Mouse (Mus musculus) MEL (cell line): ENCODE data around the gene Klhl36.

ENCODE experiments used
- CHD1 ChIP-seq: IDR thresholded peaks from 2 replicates; pipeline ENCODE4 v1.6.1; 2012; ENCODE audit warnings: low read depth, mild to moderate bottlenecking, inconsistent platforms, low read length, improper control_type of control experiment
- CHD2 ChIP-seq: IDR thresholded peaks from 2 replicates; pipeline ENCODE4 v1.6.1; 2011; ENCODE audit warnings: low read length, improper control_type of control experiment
- CTCF ChIP-seq, 3 experiments: IDR thresholded peaks in 2 of 3; conservative IDR thresholded peaks in 1 of 3; 2 replicates each; pipeline ENCODE4 v1.5.1; 2011 to 2012; ENCODE audit warnings: low read length in 3 of 3, low read depth in 2 of 3, mild to moderate bottlenecking in 2 of 3, improper control_type of control experiment in 1 of 3, inconsistent platforms in 1 of 3, mixed read lengths in 1 of 3, moderate library complexity in 1 of 3; ENCODE audit not compliant: control insufficient read depth in 1 of 3, insufficient read depth in 1 of 3, poor library complexity in 1 of 3, severe bottlenecking in 1 of 3
- EP300 ChIP-seq, 2 experiments: IDR thresholded peaks; 2 replicates each; pipeline ENCODE4 v1.6.1; 2011; ENCODE audit warnings: improper control_type of control experiment in 2 of 2, low read length in 2 of 2, low read depth in 1 of 2, mild to moderate bottlenecking in 1 of 2
- POLR2A ChIP-seq, 2 experiments: IDR thresholded peaks; 2 replicates each; pipeline ENCODE4 v1.6.1; 2011 to 2012; ENCODE audit warnings: low read length in 2 of 2, mild to moderate bottlenecking in 2 of 2, control low read depth in 1 of 2, improper control_type of control experiment in 1 of 2, low read depth in 1 of 2, moderate library complexity in 1 of 2; ENCODE audit not compliant: control insufficient read depth in 1 of 2, insufficient read depth in 1 of 2, poor library complexity in 1 of 2
- POLR2AphosphoS2 ChIP-seq: IDR thresholded peaks from 2 replicates; pipeline ENCODE4 v1.6.1; 2011; ENCODE audit warnings: low read length, improper control_type of control experiment
- TCF12 ChIP-seq: IDR thresholded peaks from 2 replicates; pipeline ENCODE4 v1.6.1; 2014; ENCODE audit warnings: low read depth, mild to moderate bottlenecking, inconsistent platforms, low read length, improper control_type of control experiment, moderate library complexity
- ZMIZ1 ChIP-seq: IDR thresholded peaks from 2 replicates; pipeline ENCODE4 v1.6.1; 2012; ENCODE audit warnings: low read depth, mild to moderate bottlenecking, inconsistent platforms, low read length, improper control_type of control experiment, moderate library complexity

DNA sequence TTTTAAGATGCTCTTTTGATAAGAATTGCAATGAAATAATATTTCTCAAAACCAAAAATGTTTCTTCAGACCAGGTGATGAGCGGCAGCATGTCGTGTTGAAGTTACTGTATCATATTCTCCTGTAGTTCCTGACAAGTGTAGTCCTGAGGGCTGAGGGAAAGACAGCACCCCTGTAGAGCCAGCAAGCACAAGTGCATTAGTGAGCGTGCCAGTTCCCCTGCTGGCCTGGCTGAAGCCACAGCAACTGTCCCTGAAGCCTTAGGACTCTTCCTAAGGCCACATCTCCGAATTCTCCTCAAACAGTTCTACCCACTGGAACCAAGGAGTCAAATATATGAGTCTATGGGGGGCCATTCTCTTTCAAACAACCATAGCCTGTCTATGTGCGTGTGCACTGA, 61.2 kb downstream of the Klhl36 start:
- TF ChIP-seq CHD1 (no peak), CHD2 (no peak), EP300 (IDR thresholded peaks at IDR 0.05; ENCODE audit: low read depth in 1 of 2, low read length in 2 of 2) (no peak), POLR2AphosphoS2 (no peak), ZMIZ1 (no peak), POLR2A (IDR thresholded peaks at IDR 0.05; ENCODE audit: control insufficient read depth in 1 of 2, insufficient read depth in 1 of 2, low read depth in 1 of 2, low read length in 2 of 2, poor library complexity in 1 of 2) (no peak), TCF12 (no peak), CTCF (IDR thresholded peaks at IDR 0.05 in 2 of 3, conservative IDR thresholded peaks at IDR 0.05 in 1 of 3; ENCODE audit: control insufficient read depth in 1 of 3, insufficient read depth in 1 of 3, low read depth in 2 of 3, low read length in 3 of 3, poor library complexity in 1 of 3, severe bottlenecking in 1 of 3) (no peak)
